Mouse (Mus musculus): ENCODE results near the gene Adgrl3. TPM values are rescaled to one million over a fixed set of nuclear protein-coding genes. Genes with fewer than 3 reads are reported as not detected.

Gene Adgrl3
- polyA plus RNA-seq, 1 experiment: 3.2 TPM

DNA sequence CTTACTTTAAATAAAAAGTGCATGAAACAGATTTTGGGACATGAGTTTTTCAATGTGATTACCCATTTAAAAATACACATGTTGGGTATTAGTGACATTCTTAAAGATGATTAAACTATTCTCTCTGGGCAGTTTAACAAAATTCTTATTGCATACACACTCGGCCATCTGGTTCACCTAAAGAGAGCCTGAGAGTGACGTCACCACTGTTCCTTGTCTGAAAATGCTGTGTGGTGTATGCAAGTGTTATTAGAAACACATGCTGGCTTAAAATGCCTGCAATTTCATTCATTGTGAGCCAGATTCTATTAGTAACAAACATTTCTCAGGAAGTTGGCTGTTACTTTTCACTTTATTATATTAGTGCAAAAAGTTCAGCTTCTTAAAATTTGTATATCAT, 812.7 kb downstream of the Adgrl3 start:
- no peak for DNase-seq (ENCODE audit: low read depth)

DNA sequence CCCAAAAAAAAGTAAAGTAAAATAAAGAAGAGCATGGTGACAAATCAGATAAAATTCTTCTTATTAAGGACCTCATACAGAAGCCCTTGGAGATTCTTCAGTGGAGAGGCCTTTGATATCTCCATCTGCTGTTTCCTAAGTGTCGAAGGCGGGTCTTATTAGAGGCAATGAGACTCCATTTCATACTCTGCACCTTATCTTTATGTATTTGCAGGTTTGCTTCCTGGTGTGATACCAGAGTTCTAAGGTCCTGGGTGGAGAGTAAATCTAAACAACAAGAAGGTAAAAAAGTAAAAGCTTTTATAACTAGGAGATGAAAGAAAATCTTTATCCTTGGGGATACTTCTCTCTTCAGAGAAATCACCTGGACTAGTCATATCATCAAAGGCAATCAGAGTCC, 817.9 kb downstream of the Adgrl3 start:
- DNase-seq (ENCODE audit: low read depth): no peak

DNA sequence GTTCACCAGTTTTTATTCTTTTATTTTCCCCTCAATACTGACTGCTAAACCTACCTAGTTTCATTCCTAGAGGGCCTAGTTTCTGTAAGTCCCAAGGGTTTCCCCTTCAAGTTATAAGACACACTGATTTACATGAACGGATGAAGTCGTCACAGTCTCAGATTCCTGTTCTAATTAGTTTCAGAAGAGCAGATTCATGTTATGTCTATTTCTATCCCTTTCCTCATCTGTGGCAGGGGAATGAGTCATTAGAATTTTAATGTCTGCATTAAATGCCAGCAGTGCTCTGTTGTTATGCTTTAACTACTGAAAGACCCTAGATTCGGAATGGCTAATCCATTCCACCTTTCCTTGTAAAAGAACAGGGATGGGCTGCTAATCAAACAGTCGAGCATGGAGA, 823.9 kb downstream of the Adgrl3 start:
- no peak for DNase-seq (ENCODE audit: low read depth)

DNA sequence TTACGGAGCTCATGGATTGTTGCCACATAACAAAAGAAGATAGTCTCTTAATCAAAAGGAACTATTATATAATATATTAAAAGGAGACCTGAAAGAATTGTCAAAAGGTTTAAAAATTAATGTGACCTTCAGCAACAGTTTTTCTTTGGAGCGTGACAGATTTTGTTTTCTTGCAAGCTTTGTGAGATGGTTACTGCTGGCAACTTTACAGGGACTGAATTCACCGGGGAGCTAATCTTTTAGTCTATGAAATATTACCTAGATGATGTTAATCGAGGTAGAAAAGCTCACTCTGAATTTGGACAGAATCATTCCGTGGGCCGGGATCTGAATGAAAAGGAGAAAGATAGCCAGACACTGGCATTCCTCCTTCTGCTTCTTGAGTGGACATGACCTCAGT, 850.4 kb downstream of the Adgrl3 start:
- DNase-seq (ENCODE audit: low read depth): no peak

Data from gonadal fat pad, adult 2 months (tissue).